Mouse (Mus musculus) midbrain, postnatal 0 days (tissue): ENCODE measurements around the gene Acss1. TPM values are rescaled to one million over a fixed set of nuclear protein-coding genes. Genes with fewer than 3 reads are reported as not detected.

ENCODE experiments used
- ATAC-seq: fragments of 200-750 bp; cut with Nextera tagmentation; 2 replicates; pipeline ENCODE4 v1.8.0; 2017; ENCODE audit warnings: moderate number of reproducible peaks, mild to moderate bottlenecking, moderate TSS enrichment, moderate library complexity; ENCODE audit not compliant: low FRiP score
- DNase-seq: peaks from one replicate; pipeline ENCODE4 v3.0.0-alpha.2; 2015; ENCODE audit warnings: low spot score
- H3K27ac ChIP-seq: fragments of 300-500 bp; sonication (generic); 2 replicates; pipeline ENCODE4 v1.5.1; 2014; ENCODE audit warnings: low read depth, mild to moderate bottlenecking, low read length, mixed read lengths
- H3K27me3 ChIP-seq: fragments of 300-500 bp; sonication (generic); 2 replicates; pipeline ENCODE4 v1.6.1; 2014; ENCODE audit warnings: low read length, control low read depth, mixed read lengths; ENCODE audit not compliant: insufficient read depth
- H3K36me3 ChIP-seq: fragments of 300-500 bp; sonication (generic); 2 replicates; pipeline ENCODE4 v1.6.1; 2014; ENCODE audit warnings: low read length, control low read depth, mixed read lengths; ENCODE audit not compliant: insufficient read depth
- H3K4me1 ChIP-seq: fragments of 300-500 bp; sonication (generic); 2 replicates; pipeline ENCODE4 v1.6.1; 2014; ENCODE audit warnings: mild to moderate bottlenecking, control low read depth, antibody characterized with exemption, low read length, mixed read lengths; ENCODE audit not compliant: insufficient read depth
- H3K4me2 ChIP-seq: fragments of 300-500 bp; sonication (generic); 2 replicates; pipeline ENCODE4 v1.6.1; 2014; ENCODE audit warnings: low read depth, mild to moderate bottlenecking, low read length, mixed read lengths; ENCODE audit not compliant: poor library complexity, severe bottlenecking
- H3K4me3 ChIP-seq: fragments of 300-500 bp; sonication (generic); 2 replicates; pipeline ENCODE4 v1.5.1; 2014; ENCODE audit warnings: low read depth, mild to moderate bottlenecking, low read length, moderate library complexity
- H3K9ac ChIP-seq: fragments of 300-500 bp; sonication (generic); replicated peaks from 2 replicates; pipeline ENCODE4 v1.6.1; 2014; ENCODE audit warnings: mild to moderate bottlenecking, low read length, moderate library complexity, mixed read lengths; ENCODE audit not compliant: poor library complexity, severe bottlenecking
- H3K9me3 ChIP-seq: fragments of 300-500 bp; sonication (generic); 2 replicates; pipeline ENCODE4 v1.6.1; 2016; ENCODE audit warnings: low read length, control low read depth
- CTCF ChIP-seq: IDR thresholded peaks from 2 replicates; pipeline ENCODE4 v1.5.1; 2016; ENCODE audit warnings: antibody characterized with exemption, mild to moderate bottlenecking
- WGBS: fragments of 180-500 bp; shearing (Covaris S2); extraction: QIAGEN DNeasy Blood & Tissue Kit; methylation state at CpG from one replicate; pipeline ENCODE4 v1.1.7; 2014; 5-methylcytosine and 5-hydroxymethylcytosine counted together
- polyA plus RNA-seq: library from polyadenylated mRNA; unstranded; fragments of >200 nt; fragmentation: Nextera tagmentation; extraction: Ambion mirVana; gene quantifications from 2 replicates; pipeline ENCODE4 v1.2.1, GENCODE M21; 2015
- total RNA-seq: library from RNA; depleted of rRNA; stranded (reverse); fragments of >200 nt; gene quantifications from 2 replicates; pipeline ENCODE4 v1.2.3, GENCODE M21; 2014

The Acss1 gene
- total and polyA plus RNA-seq, 2 experiments from 2014 or later = 14.5 to 22.7 TPM

GRCm38 (mm10) chr2:150624926-150625325, 43.4 kb downstream of the Acss1 start:
- H3K4me1 ChIP-seq = no peaks in the 10 kb centered on the region
- H3K4me3 ChIP-seq = no peak overlapping the region
- ATAC-seq = no peak
- H3K4me2 ChIP-seq = no peak overlapping the region
- no peaks in the 10 kb centered on the region for H3K9me3 ChIP-seq
- no peaks in the 10 kb centered on the region for H3K27me3 ChIP-seq
- 89% methylated on average over 8 of the region's 8 CpGs for WGBS
- TF ChIP-seq CTCF = no peak
- no peak overlapping the region for H3K9ac ChIP-seq
- no peak overlapping the region for H3K27ac ChIP-seq
- H3K36me3 ChIP-seq = peaks cover 21% of the 10 kb centered on the region
- no peak for DNase-seq

GRCm38 (mm10) chr2:150623957-150624356, 44.3 kb downstream of the Acss1 start:
- Histone ChIP-seq H3K4me3 (no peak overlapping the region), H3K4me2 (no peak overlapping the region), H3K36me3 (peaks cover 22% of the 10 kb centered on the region), H3K27me3 (no peaks in the 10 kb centered on the region), H3K27ac (no peak overlapping the region), H3K9me3 (no peaks in the 10 kb centered on the region), H3K9ac (no peak overlapping the region), H3K4me1 (no peaks in the 10 kb centered on the region)
- no peak for TF ChIP-seq CTCF
- 88% methylated on average over 3 of the region's 3 CpGs for WGBS
- ATAC-seq (no peak), DNase-seq (no peak)

- Histone ChIP-seq H3K4me2 (no peak overlapping the region), H3K27ac (no peak overlapping the region), H3K4me3 (no peak overlapping the region), H3K9me3 (no peaks in the 10 kb centered on the region), H3K9ac (no peak overlapping the region), H3K27me3 (no peaks in the 10 kb centered on the region), H3K4me1 (no peaks in the 10 kb centered on the region), H3K36me3 (peaks cover 12% of the 10 kb centered on the region; the same call in 1 of the 2 replicates)
- ATAC-seq = no peak
- no peak for DNase-seq
- no peak for TF ChIP-seq CTCF
- WGBS = 69% methylated on average over 3 of the region's 3 CpGs
Observed at GRCm38 (mm10) chr2:150621698-150622097, 46.6 kb downstream of the Acss1 start.

GRCm38 (mm10) chr2:150610097-150610496, 58.2 kb downstream of the Acss1 start:
- DNase-seq (no peak), ATAC-seq (no peak)
- H3K4me3 ChIP-seq = no peak overlapping the region
- peaks cover 5% of the 10 kb centered on the region for H3K4me1 ChIP-seq
- H3K4me2 ChIP-seq = no peak overlapping the region
- no peaks in the 10 kb centered on the region for H3K27me3 ChIP-seq
- H3K9ac ChIP-seq = no peak overlapping the region
- whole genome bisulfite sequencing = 78% methylated on average over 3 of the region's 3 CpGs
- no peaks in the 10 kb centered on the region for H3K9me3 ChIP-seq
- no peaks in the 10 kb centered on the region for H3K36me3 ChIP-seq
- no peak overlapping the region for H3K27ac ChIP-seq
- TF ChIP-seq CTCF = no peak

GRCm38 (mm10) chr2:150608872-150609560, 59.3 kb downstream of the Acss1 start:
- Histone ChIP-seq H3K4me1 (peaks cover 5% of the 10 kb centered on the region), H3K9ac (peak overlapping the region; percentile 85), H3K4me2 (peak overlapping the region; percentile 75), H3K36me3 (no peaks in the 10 kb centered on the region), H3K27ac (peak overlapping the region; percentile 67; the same call in 1 of the 2 replicates), H3K27me3 (no peaks in the 10 kb centered on the region), H3K4me3 (peak overlapping the region; percentile 93), H3K9me3 (no peaks in the 10 kb centered on the region)
- ATAC-seq = peak; percentile 64
- TF ChIP-seq CTCF = peak; percentile 94
- WGBS = under 1% methylated on average over 10 of the region's 10 CpGs
- peak; percentile 89 for DNase-seq

- peak within 1 kb of the TSS; percentile 67 for H3K27ac ChIP-seq
- no peaks in the 10 kb centered on the region for H3K9me3 ChIP-seq
- peak within 1 kb of the TSS; percentile 85 for H3K9ac ChIP-seq
- peak within 1 kb of the TSS; percentile 93 for H3K4me3 ChIP-seq
- peaks cover 5% of the 10 kb centered on the region for H3K4me1 ChIP-seq
- TF ChIP-seq CTCF = peak; percentile 59
- ATAC-seq (peak; percentile 98), DNase-seq (peak; percentile 98)
- H3K27me3 ChIP-seq = no peaks in the 10 kb centered on the region
- H3K4me2 ChIP-seq = peak within 1 kb of the TSS; percentile 75
- no peaks in the 10 kb centered on the region for H3K36me3 ChIP-seq
- under 1% methylated on average over 42 of the region's 42 CpGs for WGBS
Observed at GRCm38 (mm10) chr2:150608087-150608799, 60.1 kb downstream of the Acss1 start, which contains the start of gene Apmap. Apmap (minus strand) TSS chr2:150608567.
